Mouse (Mus musculus): Measurements from ENCODE around the gene Sin3a.

Sin3a gene

GRCm38 (mm10) chr9:57071801-57072351 lies at the start of gene Sin3a:
TSS of gene Sin3a (plus strand) at chr9:57072040.
- in situ Hi-C loops (cut with MboI; ENCODE audit: low pct_unique_long_range_greater_than_20kb in 1 of 2, low sequenced_read_pairs in 2 of 2, unreplicated experiment in 1 of 2), result no loop called here

GRCm38 (mm10) chr9:57031756-57032155 lies 40.1 kb upstream of the Sin3a start:
- in situ Hi-C loops (cut with MboI; ENCODE audit: low pct_unique_long_range_greater_than_20kb in 1 of 2, low sequenced_read_pairs in 2 of 2, unreplicated experiment in 1 of 2), result no loop called here

GRCm38 (mm10) chr9:57056237-57056636 lies 15.6 kb upstream of the Sin3a start:
- in situ Hi-C loops (cut with MboI; ENCODE audit: low pct_unique_long_range_greater_than_20kb in 1 of 2, low sequenced_read_pairs in 2 of 2, unreplicated experiment in 1 of 2), result no loop called here

- in situ Hi-C loops (cut with MboI; ENCODE audit: low pct_unique_long_range_greater_than_20kb in 1 of 2, low sequenced_read_pairs in 2 of 2, unreplicated experiment in 1 of 2), result no loop called here
Observed at GRCm38 (mm10) chr9:57064164-57064563, 7.7 kb upstream of the Sin3a start.

- in situ Hi-C loops (cut with MboI; ENCODE audit: low pct_unique_long_range_greater_than_20kb in 1 of 2, low sequenced_read_pairs in 2 of 2, unreplicated experiment in 1 of 2), result no loop called here
Observed at GRCm38 (mm10) chr9:57068266-57068665, 3.6 kb upstream of the Sin3a start.

GRCm38 (mm10) chr9:57070262-57070661 lies 1.6 kb upstream of the Sin3a start:
- in situ Hi-C loops (cut with MboI; ENCODE audit: low pct_unique_long_range_greater_than_20kb in 1 of 2, low sequenced_read_pairs in 2 of 2, unreplicated experiment in 1 of 2), result no loop called here

- in situ Hi-C loops (cut with MboI; ENCODE audit: low pct_unique_long_range_greater_than_20kb in 1 of 2, low sequenced_read_pairs in 2 of 2, unreplicated experiment in 1 of 2), result no loop called here
Observed at GRCm38 (mm10) chr9:57070800-57071545, 867 bp upstream of the Sin3a start.

- in situ Hi-C loops (cut with MboI; ENCODE audit: low pct_unique_long_range_greater_than_20kb in 1 of 2, low sequenced_read_pairs in 2 of 2, unreplicated experiment in 1 of 2), result no loop called here
Observed at GRCm38 (mm10) chr9:57072526-57072988, 717 bp downstream of the Sin3a start.

- in situ Hi-C loops (cut with MboI; ENCODE audit: low pct_unique_long_range_greater_than_20kb in 1 of 2, low sequenced_read_pairs in 2 of 2, unreplicated experiment in 1 of 2), result no loop called here
Observed at GRCm38 (mm10) chr9:57072989-57073789, 1.3 kb downstream of the Sin3a start.

- in situ Hi-C loops (cut with MboI; ENCODE audit: low pct_unique_long_range_greater_than_20kb in 1 of 2, low sequenced_read_pairs in 2 of 2, unreplicated experiment in 1 of 2), result no loop called here
Observed at GRCm38 (mm10) chr9:57073790-57074094, 1.9 kb downstream of the Sin3a start.

GRCm38 (mm10) chr9:57074171-57074821 lies 2.5 kb downstream of the Sin3a start:
- in situ Hi-C loops (cut with MboI; ENCODE audit: low pct_unique_long_range_greater_than_20kb in 1 of 2, low sequenced_read_pairs in 2 of 2, unreplicated experiment in 1 of 2), result no loop called here

- in situ Hi-C loops (cut with MboI; ENCODE audit: low pct_unique_long_range_greater_than_20kb in 1 of 2, low sequenced_read_pairs in 2 of 2, unreplicated experiment in 1 of 2), result no loop called here
Observed at GRCm38 (mm10) chr9:57074822-57075603, 3.2 kb downstream of the Sin3a start.

- in situ Hi-C loops (cut with MboI; ENCODE audit: low pct_unique_long_range_greater_than_20kb in 1 of 2, low sequenced_read_pairs in 2 of 2, unreplicated experiment in 1 of 2), result no loop called here
Observed at GRCm38 (mm10) chr9:57075681-57076381, 4.0 kb downstream of the Sin3a start.

GRCm38 (mm10) chr9:57076701-57077660 lies 5.1 kb downstream of the Sin3a start:
- in situ Hi-C loops (cut with MboI; ENCODE audit: low pct_unique_long_range_greater_than_20kb in 1 of 2, low sequenced_read_pairs in 2 of 2, unreplicated experiment in 1 of 2), result no loop called here

GRCm38 (mm10) chr9:57082236-57082635 lies 10.4 kb downstream of the Sin3a start:
- in situ Hi-C loops (cut with MboI; ENCODE audit: low pct_unique_long_range_greater_than_20kb in 1 of 2, low sequenced_read_pairs in 2 of 2, unreplicated experiment in 1 of 2), result no loop called here

- in situ Hi-C loops (cut with MboI; ENCODE audit: low pct_unique_long_range_greater_than_20kb in 1 of 2, low sequenced_read_pairs in 2 of 2, unreplicated experiment in 1 of 2), result no loop called here
Observed at GRCm38 (mm10) chr9:57117261-57117755, 45.5 kb downstream of the Sin3a start.

GRCm38 (mm10) chr9:57129641-57130040 lies 57.8 kb downstream of the Sin3a start:
- in situ Hi-C loops (cut with MboI; ENCODE audit: low pct_unique_long_range_greater_than_20kb in 1 of 2, low sequenced_read_pairs in 2 of 2, unreplicated experiment in 1 of 2), result no loop called here
